Mouse (Mus musculus) frontal cortex, postnatal 14 days (tissue): Measurements from ENCODE around the gene Dpyd.
A peak's percentile ranks its signal among the peaks of the same experiment; 100 is the strongest.

Source experiments
- DNase-seq, 2 experiments: peaks; one replicate each; pipeline ENCODE4 v3.0.0; 2022; ENCODE audit warnings: low spot score in 2 of 2

Dpyd gene

DNA sequence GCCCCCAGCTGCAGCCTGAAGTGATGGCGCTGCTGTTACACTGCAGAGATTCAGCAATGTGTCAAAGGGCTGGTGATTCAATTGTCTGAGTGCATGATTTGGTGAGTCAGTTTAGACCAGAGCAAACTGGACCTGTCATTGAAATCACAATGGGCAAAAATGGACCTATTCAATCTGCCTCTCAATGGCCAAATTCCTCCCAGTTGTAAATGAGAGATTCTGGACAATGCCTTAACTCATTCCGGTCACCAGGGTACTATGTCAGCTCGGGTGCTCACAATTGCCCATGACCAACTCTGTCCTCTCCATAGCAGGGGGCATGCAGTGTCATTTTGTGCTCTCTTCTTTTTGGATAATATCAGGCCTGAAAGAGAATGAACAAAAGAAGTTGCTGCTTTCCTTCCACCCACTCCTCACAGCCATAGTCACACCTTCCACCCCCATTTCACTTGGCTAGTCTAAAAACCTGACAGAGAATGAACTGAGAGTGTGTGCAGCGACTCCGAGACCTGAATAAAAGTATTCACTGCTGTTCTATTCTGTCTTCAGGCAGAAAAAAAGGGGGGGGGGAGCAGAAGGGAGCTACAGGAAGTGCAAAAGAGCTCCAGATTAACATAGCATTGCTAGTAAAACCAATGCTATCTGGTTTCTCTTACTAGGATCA is 533.4 kb downstream of the Dpyd start:
- DNase-seq = no peak

DNA sequence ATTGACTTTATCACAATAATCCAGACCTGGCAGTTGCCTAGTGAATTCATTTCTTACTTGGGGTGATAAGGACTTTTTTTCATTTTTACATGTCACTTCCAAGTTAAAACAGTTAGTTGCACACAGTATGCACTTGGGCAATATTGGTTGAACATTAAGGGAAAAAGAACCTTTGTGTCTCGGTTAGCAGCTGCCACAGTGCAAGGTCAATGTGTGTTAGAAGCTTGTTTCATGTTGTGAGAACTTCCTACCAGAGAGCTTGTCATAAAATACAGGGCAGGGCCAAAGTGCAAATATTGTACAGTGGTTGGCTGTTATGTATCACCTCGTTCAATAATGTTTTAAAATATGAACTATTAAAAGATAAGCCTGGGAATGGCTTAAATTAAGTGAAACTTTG is 564.1 kb downstream of the Dpyd start:
- DNase-seq = no peak

DNA sequence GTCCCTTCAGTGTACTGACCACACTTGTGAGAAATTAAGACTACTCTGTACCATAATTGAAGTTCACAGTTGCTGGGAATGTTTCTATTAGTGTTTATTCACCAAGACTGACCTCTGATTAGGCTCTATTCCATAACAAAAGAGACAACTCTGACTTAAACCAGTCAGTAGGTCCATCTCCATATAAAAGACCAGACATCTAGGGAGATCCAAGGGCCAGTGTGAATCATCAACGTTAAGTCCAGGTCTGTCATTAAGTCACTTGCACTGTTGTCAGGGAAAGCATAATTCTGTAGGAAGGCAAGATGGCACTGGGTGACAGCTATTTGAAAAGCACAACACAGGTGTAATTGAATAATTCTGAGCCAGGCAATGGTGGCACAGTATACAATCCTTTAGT is 566.1 kb downstream of the Dpyd start:
- no peak for DNase-seq

DNA sequence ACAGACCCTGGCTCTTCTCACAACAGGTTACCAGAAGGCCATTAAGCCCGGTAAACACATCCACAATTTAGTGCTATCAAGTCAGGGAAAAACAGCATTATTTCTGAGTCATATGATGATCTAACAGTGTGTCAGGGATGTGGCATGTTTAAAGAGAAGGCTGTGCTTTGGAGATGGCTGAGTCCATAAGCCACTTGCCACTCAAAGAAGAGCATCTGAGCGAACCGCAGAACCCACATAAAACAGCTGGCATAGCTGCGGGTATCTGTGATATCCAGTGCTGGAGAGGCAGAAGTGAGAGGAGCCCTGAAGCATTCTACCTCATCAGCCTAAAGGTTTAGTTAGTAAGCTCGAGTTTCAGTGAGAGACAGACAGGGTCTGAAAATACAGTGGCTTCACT is 581.1 kb downstream of the Dpyd start:
- no peak for DNase-seq

DNA sequence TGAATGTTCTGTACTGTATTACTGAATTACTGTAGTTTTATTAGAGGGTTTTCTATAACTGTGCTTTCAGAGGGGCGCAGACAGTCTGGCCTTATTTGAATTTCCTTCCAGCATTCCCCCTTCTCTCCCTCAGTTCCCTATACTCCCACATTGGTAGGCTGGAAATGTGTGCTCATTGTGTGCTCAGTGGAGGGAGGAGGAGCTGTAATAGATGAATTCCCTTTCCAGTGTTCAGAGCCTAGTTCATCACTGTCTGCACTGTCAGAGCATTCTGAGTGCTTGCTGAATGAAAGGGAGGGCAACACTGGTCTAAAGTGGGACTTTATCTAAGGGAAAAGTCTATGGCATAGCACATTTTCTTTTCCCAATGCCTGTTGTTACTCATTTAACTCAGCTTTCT is 582.9 kb downstream of the Dpyd start:
- no peak for DNase-seq

DNA sequence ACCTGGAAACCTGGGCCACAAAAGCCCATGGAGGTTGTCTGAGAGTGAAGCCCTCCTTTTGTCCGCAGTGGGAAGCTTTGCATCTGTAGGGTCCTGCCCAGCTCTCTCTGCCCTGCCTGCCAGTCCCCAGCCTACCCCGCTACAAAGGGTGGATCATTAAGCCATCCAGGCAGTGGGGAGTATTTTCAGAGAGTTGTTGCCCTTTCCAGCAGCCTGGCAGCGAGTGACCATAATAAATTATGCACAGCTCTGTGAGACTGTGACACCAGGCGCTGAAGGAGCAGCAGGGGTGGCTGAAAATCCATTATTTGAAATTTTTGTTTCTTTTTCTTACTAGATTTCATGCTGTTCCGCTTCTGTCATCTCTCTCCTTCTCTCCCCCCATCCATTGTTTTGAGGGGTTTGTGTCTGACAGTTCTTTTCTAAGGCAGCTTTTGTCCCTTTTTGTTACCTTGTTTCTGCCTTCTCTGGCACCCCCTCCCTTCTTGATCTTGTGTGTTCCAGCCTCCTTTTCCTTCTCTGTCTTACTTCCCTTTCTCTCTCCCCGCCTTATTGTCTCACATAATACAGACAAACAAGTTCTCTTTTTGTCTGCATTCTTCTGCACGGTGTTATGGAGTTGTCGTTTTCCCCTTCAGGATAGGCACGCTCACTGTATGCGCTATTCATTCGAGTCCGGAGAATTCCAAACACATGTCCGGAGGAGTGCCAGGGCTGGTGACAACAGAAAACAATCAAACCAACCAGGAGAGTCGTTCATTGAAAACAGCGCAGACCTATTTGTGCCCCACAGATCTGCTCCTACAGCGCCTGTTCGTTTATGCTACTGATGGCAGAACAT is 592.9 kb downstream of the Dpyd start:
- DNase-seq = no peak

DNA sequence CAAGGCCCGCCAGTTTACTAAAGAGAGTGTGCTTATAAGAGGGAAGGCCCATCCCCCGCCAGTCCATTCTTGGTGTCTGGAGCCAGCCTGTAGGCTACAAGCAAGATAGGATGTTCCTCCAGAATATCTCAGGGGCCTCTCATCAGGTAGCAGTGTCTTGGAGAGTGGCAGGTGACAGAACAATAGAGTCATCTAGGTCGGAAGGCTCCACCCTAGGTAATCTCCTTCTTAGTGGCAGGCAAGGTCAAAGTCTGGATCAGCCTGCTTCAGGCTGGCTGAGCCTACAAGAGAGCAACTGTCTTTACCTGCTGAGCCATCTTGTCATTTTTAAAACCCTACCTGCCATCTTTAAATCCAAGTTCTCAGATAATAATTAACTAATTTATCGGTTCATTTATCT is 596.7 kb downstream of the Dpyd start:
- DNase-seq = no peak

DNA sequence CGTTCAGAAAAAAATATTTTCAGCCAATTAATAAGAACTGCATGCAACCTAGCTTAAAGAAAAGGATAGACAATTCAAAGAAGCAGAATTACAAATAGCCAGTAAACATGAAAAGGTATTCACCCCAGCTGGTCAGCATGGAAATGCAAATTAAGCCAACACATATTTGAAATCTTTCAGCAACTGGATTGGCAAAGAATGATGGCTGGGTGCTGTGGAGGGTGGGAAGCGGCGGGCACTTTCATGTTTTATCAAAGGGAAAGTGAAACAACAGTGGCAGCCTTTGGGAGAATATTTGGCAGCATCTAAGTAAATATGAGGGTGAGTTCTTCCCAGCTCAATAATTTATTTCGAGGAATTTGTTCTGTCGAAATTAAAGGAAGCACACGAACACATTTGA is 603.8 kb downstream of the Dpyd start:
- DNase-seq = no peak

DNA sequence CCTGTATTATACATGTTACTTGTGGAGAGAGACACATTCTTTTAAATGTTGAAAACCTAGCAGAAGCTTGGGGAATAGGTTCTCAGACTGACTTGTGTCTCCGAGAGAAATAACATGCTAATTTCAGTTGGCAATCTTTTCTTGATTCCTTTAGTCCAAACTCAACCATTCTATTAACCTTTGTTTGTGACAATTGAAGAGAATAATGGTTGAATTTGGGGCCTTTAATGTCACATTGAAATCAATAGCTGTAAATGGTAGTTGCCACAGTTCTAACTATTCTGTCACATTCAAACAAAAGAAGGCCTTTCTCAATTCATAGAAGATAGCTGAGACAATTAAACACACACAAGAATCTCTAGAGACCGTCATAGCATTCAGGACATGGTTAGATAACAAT is 606.2 kb downstream of the Dpyd start:
- DNase-seq = no peak

DNA sequence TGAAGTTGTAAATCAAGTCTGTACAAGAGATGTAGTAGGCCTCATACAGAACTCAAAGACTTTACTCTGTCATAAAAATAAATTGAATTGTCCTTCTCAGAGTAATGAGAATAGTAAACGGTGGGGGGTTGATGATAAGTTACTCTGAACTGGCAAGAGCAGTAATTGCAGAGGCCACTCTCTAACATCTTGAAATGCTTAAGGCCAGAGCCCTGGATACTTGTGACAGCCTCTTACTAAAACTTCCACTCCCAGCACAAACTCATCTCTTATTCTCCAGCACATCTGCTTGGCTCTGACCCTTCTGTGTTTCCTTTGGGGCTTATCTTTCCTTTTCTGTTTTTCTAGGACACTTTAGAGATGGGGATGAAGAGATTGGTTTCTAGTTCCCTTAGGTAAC is 606.7 kb downstream of the Dpyd start:
- DNase-seq = no peak

DNA sequence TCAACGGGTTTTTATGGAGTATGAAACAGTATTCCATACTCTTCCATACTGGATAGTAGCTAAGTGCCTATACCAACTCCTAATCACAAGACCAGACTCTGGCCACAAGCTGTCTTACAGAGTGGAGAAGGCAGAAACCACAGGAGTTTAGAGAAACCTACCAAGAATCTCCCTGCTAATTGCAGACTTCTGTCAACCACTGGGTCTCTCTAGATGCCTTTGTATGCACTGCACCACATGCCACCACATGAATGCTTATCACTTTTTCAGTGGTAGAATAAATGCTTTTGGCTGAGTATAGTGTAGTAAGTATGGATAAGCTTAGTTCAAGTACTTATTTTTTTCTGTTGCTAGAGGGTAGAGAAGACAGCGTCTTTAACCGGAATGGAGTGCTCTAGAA is 621.3 kb downstream of the Dpyd start:
- DNase-seq = no peak

DNA sequence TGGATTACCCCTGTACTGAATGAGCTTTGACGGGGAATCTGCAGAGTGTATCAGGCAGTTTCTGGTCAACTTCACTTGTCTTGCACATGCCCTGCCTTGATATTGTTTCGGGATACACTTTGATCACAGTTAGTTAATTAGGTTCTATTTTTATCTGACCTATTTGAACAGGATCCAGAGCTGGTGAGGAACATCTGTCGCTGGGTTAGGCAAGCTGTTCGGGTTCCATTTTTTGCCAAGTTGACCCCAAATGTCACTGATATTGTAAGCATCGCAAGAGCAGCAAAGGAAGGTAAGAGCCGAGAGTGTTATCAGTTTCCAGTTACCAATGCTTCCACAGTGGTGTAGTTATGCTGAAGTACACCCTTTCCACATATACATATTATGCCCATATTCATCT is 632.1 kb downstream of the Dpyd start:
- no peak for DNase-seq

DNA sequence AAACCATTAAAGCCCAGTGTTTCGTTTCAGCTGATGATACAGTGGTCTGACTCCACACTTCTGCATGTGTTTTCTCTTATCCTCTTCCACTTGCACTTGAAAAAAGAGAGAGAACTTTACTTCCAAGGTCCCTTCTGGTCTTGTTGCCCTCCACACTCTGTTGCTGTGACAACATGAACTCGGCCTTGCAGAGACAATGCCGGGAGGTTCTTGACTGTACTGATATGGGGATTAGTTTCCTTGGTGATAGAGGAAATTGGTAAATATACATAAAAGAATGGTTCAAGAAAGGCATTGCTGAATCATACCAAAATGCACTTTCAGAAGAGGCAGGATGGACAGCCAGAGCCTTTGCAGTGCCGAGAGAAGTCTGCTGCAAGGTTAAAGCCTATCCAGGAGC is 633.7 kb downstream of the Dpyd start:
- no peak for DNase-seq

DNA sequence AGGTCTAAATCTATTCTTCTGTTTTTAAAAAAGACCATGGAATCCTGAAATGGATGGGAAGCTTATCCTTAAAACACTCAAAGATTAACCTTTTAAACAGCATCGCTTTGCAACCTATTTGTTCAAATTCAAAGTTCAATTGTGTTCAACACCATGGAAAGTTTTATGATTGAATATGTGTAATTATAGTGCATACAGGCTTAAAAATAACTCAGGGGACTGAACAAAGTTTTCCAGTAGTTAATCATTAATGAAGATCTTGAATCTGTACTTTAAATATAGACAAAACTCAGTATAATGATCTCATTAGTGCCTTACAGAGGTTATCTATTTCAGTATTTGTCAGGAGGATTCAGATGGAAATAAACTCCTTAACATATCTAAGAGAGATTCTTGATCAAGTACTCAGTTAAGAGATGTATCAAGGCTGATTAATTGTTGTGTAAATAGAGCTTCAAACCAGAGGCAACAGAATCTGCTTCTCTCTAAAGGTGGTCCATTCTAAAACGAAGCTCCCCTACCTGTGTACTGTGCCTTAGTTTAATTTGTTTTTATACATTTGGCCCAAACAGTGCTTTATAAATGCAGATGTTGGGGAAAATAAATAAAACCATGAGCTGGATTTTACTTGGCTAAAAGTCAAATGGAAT is 659.0 kb downstream of the Dpyd start:
- no peak for DNase-seq

DNA sequence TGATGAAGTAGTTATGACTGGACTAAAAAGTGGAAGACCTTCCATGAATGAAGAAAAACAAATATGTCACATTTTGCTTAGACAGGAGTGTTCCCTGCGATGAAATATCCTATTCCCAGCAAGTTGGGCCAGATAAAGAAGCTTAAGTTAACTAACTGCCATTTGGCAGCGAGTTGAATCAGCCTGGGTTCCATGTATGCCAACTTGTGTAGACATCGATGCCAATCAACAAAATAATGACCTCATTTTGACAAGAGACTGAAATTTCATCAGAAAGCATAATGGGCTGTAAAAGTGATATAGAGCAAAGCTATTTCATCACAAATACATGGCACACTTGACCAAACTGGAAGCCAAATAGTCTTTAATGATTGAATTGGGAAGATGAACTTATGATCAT is 681.3 kb downstream of the Dpyd start:
- no peak for DNase-seq

DNA sequence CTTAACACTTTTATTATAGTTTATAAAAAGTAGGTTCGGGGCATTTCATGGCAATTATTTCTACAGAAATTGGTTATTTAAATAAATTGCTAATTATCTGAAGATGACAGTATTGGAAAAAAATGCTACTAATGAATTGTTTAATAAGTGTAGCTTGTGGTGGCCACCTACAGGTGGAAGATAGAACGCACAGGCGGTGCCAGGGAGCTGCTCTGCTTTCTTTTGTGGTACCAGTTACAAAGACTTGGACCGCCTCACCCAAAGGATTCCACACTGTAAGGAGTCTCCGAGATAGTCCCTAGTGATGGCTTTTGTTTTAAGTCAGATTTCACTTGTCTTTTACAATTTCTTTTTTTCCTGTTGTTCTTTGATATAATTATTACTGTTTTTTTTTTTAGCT is 694.6 kb downstream of the Dpyd start:
- DNase-seq = peak in 1 of 2 experiments; percentile 27

DNA sequence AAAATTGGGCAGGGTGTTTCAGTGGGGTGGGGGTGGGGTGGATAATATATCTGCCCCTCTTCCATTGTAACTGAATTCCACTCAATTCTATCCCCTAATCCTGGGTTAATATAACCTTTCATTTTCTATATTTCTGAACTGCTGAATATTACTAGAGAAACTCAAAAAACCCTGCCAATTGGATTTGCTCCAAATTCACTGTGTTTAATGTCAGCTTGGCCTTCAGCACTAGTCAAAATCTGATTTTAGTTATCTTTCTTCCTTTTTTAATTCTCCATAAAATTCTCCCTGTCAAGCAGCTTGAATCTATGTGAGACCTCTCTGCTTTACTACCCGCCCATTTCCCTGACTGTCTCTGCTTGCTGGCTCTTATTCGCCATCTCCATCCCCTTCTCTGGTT is 713.3 kb downstream of the Dpyd start:
- DNase-seq = no peak

DNA sequence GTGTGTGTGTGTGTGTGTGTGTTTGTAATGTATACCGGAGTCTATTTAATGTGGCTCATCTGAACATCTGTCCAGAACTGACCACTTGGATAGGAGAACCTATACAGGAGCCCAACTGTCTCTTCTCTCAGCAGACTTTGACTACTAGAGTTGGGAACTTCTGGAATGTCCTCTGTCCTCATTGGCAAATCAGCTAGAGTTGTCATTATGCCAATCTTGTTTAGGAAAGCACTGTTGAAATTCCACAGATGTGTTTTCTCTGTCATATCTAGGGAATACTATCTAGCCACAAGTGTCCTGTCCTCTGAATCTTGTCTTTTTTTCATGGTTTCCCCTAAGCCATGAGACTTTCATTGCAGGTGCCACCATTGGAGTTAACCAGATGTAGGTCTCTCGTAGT is 718.7 kb downstream of the Dpyd start:
- no peak for DNase-seq

DNA sequence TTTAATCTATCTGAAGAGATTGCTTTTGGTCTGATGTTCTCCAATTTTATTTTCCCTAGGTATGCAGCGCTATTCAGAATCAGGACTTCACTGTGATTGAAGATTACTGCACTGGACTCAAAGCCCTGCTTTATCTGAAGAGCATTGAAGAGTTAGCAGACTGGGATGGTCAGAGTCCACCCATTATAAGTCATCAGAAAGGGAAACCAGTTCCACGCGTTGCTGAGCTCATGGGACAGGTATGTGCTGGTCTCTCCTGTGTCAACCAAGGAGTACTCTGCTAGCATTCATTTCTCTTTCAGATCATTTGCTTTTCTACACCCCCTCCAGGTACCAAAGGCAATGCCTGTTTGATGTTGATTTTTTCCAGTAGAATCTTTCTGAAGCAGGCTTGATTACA is 752.8 kb downstream of the Dpyd start:
- no peak for DNase-seq

DNA sequence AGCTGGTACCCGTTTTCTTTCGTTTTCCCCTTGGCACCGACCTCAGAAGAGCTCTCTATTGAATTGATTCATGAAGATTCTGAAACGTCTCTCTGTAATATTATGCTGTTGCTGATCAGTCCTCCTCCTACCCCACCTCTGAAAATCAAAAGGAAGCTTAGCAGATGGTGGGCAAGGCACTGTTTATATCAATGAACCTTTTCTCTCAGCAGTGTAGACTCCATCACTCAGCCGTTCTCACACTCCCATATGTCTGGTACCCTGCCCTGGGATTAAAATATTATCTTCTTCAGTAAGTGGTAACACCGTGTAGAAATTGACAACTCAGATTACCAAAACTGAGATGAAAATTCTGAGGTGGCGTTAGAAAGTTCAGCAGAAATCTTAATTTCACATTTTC is 767.1 kb downstream of the Dpyd start:
- no peak for DNase-seq

DNA sequence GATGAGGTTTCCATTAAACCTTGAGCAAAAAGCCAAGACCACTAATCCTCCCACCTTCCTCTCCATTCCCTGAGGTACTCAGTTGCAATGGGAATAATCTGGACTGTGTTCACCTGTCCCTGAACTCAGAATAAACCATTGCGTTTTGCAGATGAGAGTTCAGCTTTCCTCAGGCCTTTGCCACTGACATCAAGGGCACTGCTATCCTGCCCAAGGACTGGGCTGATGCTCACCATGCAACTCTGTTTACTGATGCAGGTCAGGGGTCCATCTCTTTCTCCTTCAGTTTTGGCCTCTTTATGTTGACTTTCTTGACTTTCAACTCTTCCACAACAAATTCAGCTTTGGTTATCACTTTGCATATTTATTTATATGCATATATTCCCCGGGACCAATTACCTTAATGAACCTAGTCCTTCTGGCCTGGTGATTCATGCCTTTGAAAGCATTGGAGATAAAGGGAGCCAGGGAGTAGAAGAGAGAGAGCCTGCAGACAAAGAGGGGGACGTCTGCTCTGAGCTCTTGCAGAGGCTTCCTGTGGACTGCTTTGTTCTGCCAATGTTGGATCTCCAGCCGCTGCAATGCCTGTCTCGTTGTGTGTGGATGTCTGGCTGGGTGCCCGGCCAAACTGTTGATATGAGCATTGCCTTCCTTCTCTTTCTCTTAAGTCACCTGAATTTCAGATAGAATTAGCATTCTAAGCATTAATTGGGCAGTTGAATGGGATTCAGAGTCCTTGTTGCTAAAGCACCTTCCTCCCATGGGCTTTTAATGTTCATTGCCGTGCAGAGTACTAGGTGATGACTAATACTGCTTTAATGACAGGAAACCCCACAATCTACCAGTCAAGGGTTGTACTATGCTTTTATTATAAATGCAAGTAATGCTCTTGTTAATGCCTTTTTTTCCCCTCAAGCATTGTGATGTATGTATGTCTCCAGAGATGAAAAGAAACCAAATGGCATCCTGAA is 771.7 kb downstream of the Dpyd start:
- no peak for DNase-seq
